Mouse (Mus musculus) ES-E14 (cell line): ENCODE measurements around the gene Spsb1.

ENCODE experiments used
- CHD2 ChIP-seq: IDR thresholded peaks from 2 replicates; pipeline ENCODE4 v1.6.1; 2014; ENCODE audit warnings: mild to moderate bottlenecking, low read depth, low read length, inconsistent platforms
- MAFK ChIP-seq: IDR thresholded peaks from 2 replicates; pipeline ENCODE4 v1.6.1; 2014; ENCODE audit warnings: mild to moderate bottlenecking, low read depth, low read length, inconsistent platforms; ENCODE audit not compliant: insufficient read depth
- ZC3H11A ChIP-seq: IDR thresholded peaks from 2 replicates; pipeline ENCODE4 v1.6.1; 2012; ENCODE audit warnings: low read depth, mild to moderate bottlenecking, inconsistent platforms, low read length, borderline replicate concordance
- ZNF384 ChIP-seq: IDR thresholded peaks from 2 replicates; pipeline ENCODE4 v1.6.1; 2012; ENCODE audit warnings: low read depth, low read length, inconsistent platforms

DNA sequence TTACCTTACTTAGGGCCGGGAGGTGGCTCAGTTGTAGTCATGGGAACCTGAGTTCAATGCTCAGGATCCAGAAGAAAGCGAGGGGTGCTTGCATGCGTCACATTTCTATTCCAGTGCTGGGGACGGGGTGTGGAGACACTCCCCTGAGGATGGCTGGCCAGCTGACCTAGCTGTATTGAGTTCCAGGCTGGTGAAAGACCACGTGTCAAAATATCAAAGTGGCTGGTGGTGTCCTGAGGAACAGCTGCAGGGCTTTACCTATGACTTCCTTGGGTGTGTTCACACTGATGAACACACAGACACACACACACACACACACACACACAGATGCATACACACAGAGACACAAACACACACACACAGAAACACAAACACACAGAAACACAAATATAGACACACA lies 73.9 kb downstream of the Spsb1 start:
- TF ChIP-seq MAFK (no peak), CHD2 (no peak), ZNF384 (no peak), ZC3H11A (no peak)
